Mouse (Mus musculus): ENCODE results near the gene Gm3629. TPM values are rescaled to one million over a fixed set of nuclear protein-coding genes. Genes with fewer than 3 reads are reported as not detected.
"Not testable (repeated sequence)": the region's sequence is repeated elsewhere in the genome, so short reads cannot be mapped to it uniquely, and the experiment has no call there.

Gene Gm3629
- total RNA-seq (2021): under 1 TPM in 1 of 2 experiments, not detected in 1; 0.40 TPM
- long read RNA-seq, partial matches to known transcripts: 0 of 1 reads
- long read RNA-seq, other reads (novel, unspliced or antisense): 1 of 1 reads

GRCm38 (mm10) chr14:6590513-6590912, at the start of gene Gm3629:
TSS of gene Gm3629 (minus strand) at chr14:6590613.
- not testable (repeated sequence) for DNase-seq (ENCODE audit: low spot score in 2 of 2)

DNA sequence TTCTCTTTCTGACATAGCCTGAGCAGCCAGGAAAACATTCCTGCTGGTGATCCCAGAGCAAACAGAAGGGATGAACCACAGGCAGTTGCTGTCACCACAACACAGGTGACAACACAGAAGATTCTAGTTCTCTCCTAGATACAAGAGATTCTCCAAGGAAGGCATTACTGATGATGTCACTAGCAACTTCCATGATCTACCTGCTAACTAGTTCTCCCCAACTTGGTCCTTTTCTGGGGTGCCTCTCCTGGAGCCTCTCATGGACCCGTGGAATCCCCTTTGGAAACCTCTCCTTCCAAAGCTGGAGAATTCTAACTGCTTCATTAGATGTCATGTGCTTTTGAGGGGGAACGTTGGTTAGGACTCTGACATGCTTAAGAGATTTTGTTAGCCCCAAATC, 31.9 kb upstream of the Gm3629 start, which contains the start of gene Gm3460:
Gene Gm3460 (minus strand): TSS at position 101 of the 400 bp plus-strand sequence.
- DNase-seq (ENCODE audit: low spot score in 2 of 2): not testable (repeated sequence)

- peak; percentile 3 to 9 for DNase-seq (ENCODE audit: low spot score in 2 of 2)
These were observed 16.0 kb upstream of the Gm3629 start for GRCm38 (mm10) chr14:6606436-6606835.

GRCm38 (mm10) chr14:6605004-6605403, 14.6 kb upstream of the Gm3629 start:
- peak; percentile 5 to 34 for DNase-seq (ENCODE audit: low spot score in 2 of 2)

GRCm38 (mm10) chr14:6604551-6604950, 14.1 kb upstream of the Gm3629 start:
- peak; percentile 2 to 8 for DNase-seq (ENCODE audit: low spot score in 2 of 2)

DNA sequence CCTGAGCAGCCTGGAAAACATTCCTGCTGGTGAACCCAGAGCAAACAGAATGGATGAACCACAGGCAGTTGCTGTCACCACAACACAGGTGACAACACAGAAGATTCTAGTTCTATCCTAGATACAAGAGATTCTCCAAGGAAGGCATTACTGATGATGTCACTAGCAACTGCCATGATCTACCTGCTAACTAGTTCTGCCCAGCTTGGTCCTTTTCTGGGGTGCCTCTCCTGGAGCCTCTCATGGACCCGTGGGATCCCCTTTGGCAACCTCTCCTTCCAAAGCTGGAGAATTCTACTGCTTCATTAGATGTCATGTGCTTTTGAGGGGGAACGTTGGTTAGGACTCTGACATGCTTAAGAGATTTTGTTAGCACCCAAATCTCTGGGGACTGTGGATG, 53.2 kb downstream of the Gm3629 start, which contains the start of gene Gm8356:
Gene Gm8356 (minus strand): TSS at position 101 of the 400 bp plus-strand sequence.
- DNase-seq (ENCODE audit: low spot score in 2 of 2): not testable (repeated sequence)

Other genes starting within 250 kb of the Gm3629 start
- gene Gm3618, start 246.9 kb downstream of the Gm3629 start, total RNA-seq (2021): not detected
- not detected for gene Gm16440, start 200.3 kb downstream of the Gm3629 start, total RNA-seq (2021)
- 1 to 10 TPM in 1 of 2 experiments, not detected in 1; 6.8 TPM for gene Gm3591, start 178.1 kb downstream of the Gm3629 start, total RNA-seq (2021)
- gene Gm3594, start 146.0 kb downstream of the Gm3629 start, total RNA-seq (2021): not detected
- gene Gm8356, start 53.3 kb downstream of the Gm3629 start, total RNA-seq (2021): not detected
- gene Gm3460, start 31.8 kb upstream of the Gm3629 start, total RNA-seq (2021): not detected
- gene Gm10251, start 93.6 kb upstream of the Gm3629 start, total RNA-seq (2021): under 1 TPM in 1 of 2 experiments, not detected in 1; 0.23 TPM
- gene Gm8050, start 129.6 kb upstream of the Gm3629 start, total RNA-seq (2021): not detected
- gene Gm3636, start 151.7 kb upstream of the Gm3629 start, total RNA-seq (2021): 1 to 10 TPM; 3.5 to 3.6 TPM
- gene Gm8362, start 183.8 kb upstream of the Gm3629 start, total RNA-seq (2021): not detected
- gene Gm3642, start 249.7 kb upstream of the Gm3629 start, total RNA-seq (2021): under 1 TPM in 1 of 2 experiments, not detected in 1; 0.73 TPM